Mouse (Mus musculus) pancreas, adult 10 weeks (tissue): Measurements from ENCODE around the gene Metap1. TPM values are rescaled to one million over a fixed set of nuclear protein-coding genes. Genes with fewer than 3 reads are reported as not detected.

Experiments used
- polyA plus RNA-seq: library from polyadenylated mRNA; stranded (reverse); fragments of 350-450 nt; fragmentation: Illumina TruSeq; extraction: RNeasy Lipid Tissue Mini Kit (QIAGEN cat#74804); gene quantifications from one replicate; pipeline ENCODE4 v1.2.3, GENCODE M21; 2015; ENCODE audit warnings: low read depth, low replicate concordance; ENCODE audit not compliant: insufficient read depth

Metap1 gene
- 10.6 TPM for polyA plus RNA-seq

GRCm38 (mm10) chr3:138489327-138490033 lies at the start of gene Metap1:
Gene Metap1 (minus strand): TSS chr3:138489515.

GRCm38 (mm10) chr3:138526073-138526915 lies 37.0 kb upstream of the Metap1 start, which contains the start of gene Eif4e:
Gene Eif4e (plus strand): TSS chr3:138526179.

GRCm38 (mm10) chr3:138442612-138443464 lies 46.5 kb downstream of the Metap1 start, which contains the start of gene Adh5:
Gene Adh5 (plus strand): TSS chr3:138443093.

GRCm38 (mm10) chr3:138415121-138415690 lies 74.1 kb downstream of the Metap1 start, which contains the start of gene Adh4:
Gene Adh4 (plus strand): TSS chr3:138415466.

Other genes with a start within 250 kb of the Metap1 start
- gene Adh1, start 228.5 kb downstream of the Metap1 start, polyA plus RNA-seq: 22.1 TPM
- gene Adh6a, start 176.2 kb downstream of the Metap1 start, polyA plus RNA-seq: not detected
- gene Adh6b, start 147.7 kb downstream of the Metap1 start, polyA plus RNA-seq: not detected
- not detected for gene Adh4, start 74.0 kb downstream of the Metap1 start, polyA plus RNA-seq
- 20.6 TPM for gene Adh5, start 46.4 kb downstream of the Metap1 start, polyA plus RNA-seq
- gene Eif4e, start 36.7 kb upstream of the Metap1 start, polyA plus RNA-seq: 16.6 TPM